ENCODE assay signal across 17 mouse cellular contexts in the genomic region with DNA sequence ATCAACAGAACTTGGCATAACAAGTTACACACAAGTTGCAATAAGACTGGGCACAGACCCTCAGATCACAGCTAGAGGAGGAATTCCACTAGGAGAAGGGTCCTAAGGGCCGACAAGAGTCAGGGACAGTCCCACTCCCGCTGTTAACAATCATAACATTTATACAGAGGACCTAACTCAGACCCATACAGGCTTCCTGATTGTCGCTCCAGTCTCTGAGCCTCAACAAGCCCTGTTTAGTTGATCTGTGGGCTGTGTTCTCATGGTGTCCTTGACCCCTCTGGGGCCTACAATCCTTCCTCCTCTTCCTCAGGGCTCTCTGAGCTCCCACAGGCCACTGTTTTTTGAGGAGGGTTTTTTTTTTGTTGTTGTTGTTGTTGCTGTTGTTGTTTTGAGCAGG. TPM values are rescaled to one million over a fixed set of nuclear protein-coding genes. Genes with fewer than 3 reads are reported as not detected.
A peak's percentile ranks its signal among the peaks of the same experiment; 100 is the strongest.
DNase-seq lines count a peak whose midpoint lies in the region; ATAC-seq and TF ChIP-seq lines count a peak whose summit lies in the region.
"Had no signal": no experiment of that assay in that cellular context is flagged by ENCODE, and none has a peak within 500 bp of the region (broad histone marks: within the 10 kb centered on the region; RNA-seq: fewer than 3 reads in every experiment).

No protein-coding gene starts in this region.

- H3K27ac ChIP-seq in heart, embryonic 15.5 days, result 0 out of 2 replicates have a peak overlapping the region, but pooled peaks have one; percentile 13
- H3K27ac ChIP-seq in lung, postnatal 0 days (ENCODE audit: low read length), result peak overlapping the region; percentile 100
- no peak overlapping the region for H3K27ac ChIP-seq in limb, embryonic 11.5 days (replicated peaks; ENCODE audit: low read depth, low read length)
- H3K27ac ChIP-seq: limb, embryonic 15.5 days had no signal

- H3K4me2 ChIP-seq in heart, embryonic 15.5 days, result no peak overlapping the region
- H3K4me2 ChIP-seq in lung, postnatal 0 days (replicated peaks; ENCODE audit: low read depth, low read length), result no peak overlapping the region
- H3K4me2 ChIP-seq in limb, embryonic 11.5 days (ENCODE audit: low read depth, severe bottlenecking), result no peak overlapping the region
- H3K4me2 ChIP-seq: embryonic facial prominence, embryonic 15.5 days; limb, embryonic 15.5 days had no signal

- peak; percentile 24 for DNase-seq in adrenal gland, postnatal 10 days
- no peak for DNase-seq in adrenal gland, postnatal 14 days
- no peak for DNase-seq in heart, postnatal 4 days
- no peak for DNase-seq in lung, postnatal 0 days (ENCODE audit: low spot score)
- no peak for DNase-seq in lung, postnatal 36 days
- no peak for DNase-seq in limb, embryonic 11.5 days (ENCODE audit: low spot score)
- DNase-seq in right cerebral cortex, adult 2 months (ENCODE audit: low spot score in 2 of 2), result no peak
- DNase-seq: adrenal gland, postnatal 25 days; cerebellum, adult 11 months; forebrain, postnatal 0 days; gastrocnemius, postnatal 36 days; kidney, adult 18-20 months; retina, postnatal 1 day had no signal

- TF ChIP-seq CTCF in lung, postnatal 0 days (IDR thresholded peaks at IDR 0.05), result no peak

- H3K36me3 ChIP-seq in heart, embryonic 15.5 days, result no peaks in the 10 kb centered on the region
- no peaks in the 10 kb centered on the region for H3K36me3 ChIP-seq in lung, postnatal 0 days (ENCODE audit: insufficient read depth, low read length)
- H3K36me3 ChIP-seq in limb, embryonic 11.5 days (ENCODE audit: control insufficient read depth, insufficient read depth, low read length), result no peaks in the 10 kb centered on the region
- H3K36me3 ChIP-seq: embryonic facial prominence, embryonic 15.5 days; limb, embryonic 15.5 days had no signal

- no peak for ATAC-seq in heart, embryonic 15.5 days (replicated peaks; ENCODE audit: insufficient number of reproducible peaks, insufficient read depth, low FRiP score, low read depth)
- ATAC-seq in lung, postnatal 0 days, result no peak
- no peak for ATAC-seq in limb, embryonic 11.5 days (ENCODE audit: insufficient number of reproducible peaks, low FRiP score, low TSS enrichment, low read depth)
- ATAC-seq: forebrain, postnatal 0 days had no signal

- H3K9ac ChIP-seq in heart, embryonic 15.5 days, result no peak overlapping the region
- H3K9ac ChIP-seq in lung, postnatal 0 days (replicated peaks; ENCODE audit: low read depth), result no peak overlapping the region
- 0 out of 2 replicates have a peak overlapping the region, but pooled peaks have one; percentile 30 for H3K9ac ChIP-seq in limb, embryonic 11.5 days (ENCODE audit: low read length)
- H3K9ac ChIP-seq: embryonic facial prominence, embryonic 15.5 days; forebrain, postnatal 0 days; limb, embryonic 15.5 days had no signal

- H3K9me3 ChIP-seq in heart, embryonic 15.5 days (replicated peaks), result no peaks in the 10 kb centered on the region
- H3K9me3 ChIP-seq in lung, postnatal 0 days (ENCODE audit: low read length), result no peaks in the 10 kb centered on the region
- no peaks in the 10 kb centered on the region for H3K9me3 ChIP-seq in limb, embryonic 11.5 days (ENCODE audit: control insufficient read depth, low read length)
- H3K9me3 ChIP-seq: embryonic facial prominence, embryonic 15.5 days; limb, embryonic 15.5 days had no signal

- H3K27me3 ChIP-seq in heart, embryonic 15.5 days, result no peaks in the 10 kb centered on the region
- H3K27me3 ChIP-seq in lung, postnatal 0 days (replicated peaks; ENCODE audit: insufficient read depth, low read length), result no peaks in the 10 kb centered on the region
- H3K27me3 ChIP-seq in limb, embryonic 11.5 days (ENCODE audit: control insufficient read depth, insufficient read depth, low read length), result no peaks in the 10 kb centered on the region
- H3K27me3 ChIP-seq: embryonic facial prominence, embryonic 15.5 days; limb, embryonic 15.5 days had no signal

- H3K4me1 ChIP-seq in heart, embryonic 15.5 days (replicated peaks), result peaks cover 9% of the 10 kb centered on the region; the same call in 1 of the 2 replicates
- H3K4me1 ChIP-seq in lung, postnatal 0 days (ENCODE audit: insufficient read depth, low read depth, low read length), result peaks cover 7% of the 10 kb centered on the region; the same call in 1 of the 2 replicates
- peaks cover 10% of the 10 kb centered on the region for H3K4me1 ChIP-seq in limb, embryonic 11.5 days (ENCODE audit: control insufficient read depth, insufficient read depth, low read length)

- 44% methylated on average over 3 of the region's 3 CpGs for WGBS in heart, embryonic 15.5 days
- WGBS in lung, postnatal 0 days, result 50% methylated on average over 3 of the region's 3 CpGs
- WGBS in limb, embryonic 11.5 days, result 67% methylated on average over 3 of the region's 3 CpGs

- H3K4me3 ChIP-seq in heart, embryonic 15.5 days, result no peak overlapping the region
- no peak overlapping the region for H3K4me3 ChIP-seq in lung, postnatal 0 days (ENCODE audit: low read depth, low read length)
- H3K4me3 ChIP-seq in limb, embryonic 11.5 days (ENCODE audit: low read depth, low read length), result no peak overlapping the region
- H3K4me3 ChIP-seq: embryonic facial prominence, embryonic 15.5 days; left cerebral cortex, adult 2 months; limb, embryonic 15.5 days had no signal

- no peak for TF ChIP-seq EP300 in lung, postnatal 0 days (IDR thresholded peaks at IDR 0.05)

RNA-seq across cellular contexts. Expression of a gene that starts 18.2 kb away (rescaled TPM):
- 10 to 100 TPM; 91.1 to 99.3 TPM for total RNA-seq in adrenal gland, postnatal 10 days (2021)
- total RNA-seq in adrenal gland, postnatal 14 days (2021), result 91.4 and 116 TPM in 2 replicates
- polyA plus RNA-seq in heart, embryonic 15.5 days (2015; fragmentation: Nextera tagmentation; extraction: Ambion mirVana), result 60.5 and 67.5 TPM in 2 replicates
- 10 to 100 TPM; 43.3 to 49.6 TPM for total RNA-seq in heart, postnatal 4 days (2021)
- 94.5 and 99.4 TPM in 2 replicates for polyA plus RNA-seq in lung, postnatal 0 days (2015; fragmentation: Nextera tagmentation; extraction: Ambion mirVana)
- polyA plus RNA-seq in limb, embryonic 11.5 days (2014; fragmentation: Nextera tagmentation; extraction: Ambion mirVana), result 127 and 137 TPM in 2 replicates
